Mouse (Mus musculus): Measurements from ENCODE around the gene Hist1h2af. TPM values are rescaled to one million over a fixed set of nuclear protein-coding genes. Genes with fewer than 3 reads are reported as not detected.
"Not testable (repeated sequence)": the region's sequence is repeated elsewhere in the genome, so short reads cannot be mapped to it uniquely, and the experiment has no call there.

The Hist1h2af gene
- polyA plus RNA-seq, 1 experiment from 2014 or later, result 5.1 TPM

DNA sequence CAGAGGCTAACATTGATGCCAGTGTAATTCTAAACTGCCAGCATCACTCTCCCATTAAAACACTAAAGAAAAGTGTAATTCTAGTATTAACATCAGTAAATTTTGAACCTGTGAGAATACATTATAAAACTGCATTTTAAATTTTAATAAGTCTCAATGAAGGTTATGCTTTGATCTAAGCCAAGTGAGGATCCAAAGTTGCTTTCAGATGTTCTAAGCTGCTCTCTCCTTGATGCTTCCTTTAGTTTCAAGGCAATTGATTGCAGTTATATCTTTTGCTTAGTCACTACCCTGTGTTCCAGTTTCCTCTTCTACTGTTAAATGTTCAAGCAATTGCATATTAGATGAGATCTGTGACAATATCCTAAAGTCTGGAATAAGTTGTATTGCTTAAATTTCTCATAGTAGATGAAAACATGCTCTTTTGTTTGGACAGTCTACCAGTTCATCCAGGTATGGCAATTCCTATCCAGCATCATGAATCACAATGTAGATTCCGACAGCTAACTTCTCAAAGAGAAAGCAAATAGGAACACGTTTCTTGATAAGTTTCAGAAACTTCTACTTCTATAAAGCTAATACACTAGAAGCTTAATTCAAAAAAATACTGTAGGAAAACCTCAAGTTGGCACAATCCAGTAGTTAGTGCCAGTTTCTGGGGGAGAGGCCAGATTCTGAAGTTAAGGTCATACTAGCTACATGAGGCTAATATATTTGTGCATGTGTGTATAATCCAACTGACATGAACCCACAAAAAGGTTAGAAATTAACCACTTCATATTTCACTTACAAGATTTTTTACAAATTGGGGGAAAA, 38.7 kb downstream of the Hist1h2af start:
- Histone ChIP-seq H3K27ac (replicated peaks; ENCODE audit: low read depth, low read length) (peak overlapping the region; percentile 95), H3K9me3 (ENCODE audit: control insufficient read depth, low read length) (no peaks in the 10 kb centered on the region), H3K27me3 (ENCODE audit: control insufficient read depth, insufficient read depth, low read length) (no peaks in the 10 kb centered on the region), H3K9ac (ENCODE audit: low read length) (peak overlapping the region; percentile 71), H3K36me3 (ENCODE audit: control insufficient read depth, insufficient read depth, low read length) (no peaks in the 10 kb centered on the region), H3K4me3 (ENCODE audit: low read depth, low read length) (peak overlapping the region; percentile 32), H3K4me1 (ENCODE audit: control insufficient read depth, insufficient read depth, low read length) (peaks cover 8% of the 10 kb centered on the region; the same call in 1 of the 2 replicates), H3K4me2 (ENCODE audit: low read depth, severe bottlenecking) (peak overlapping the region; percentile 80)
- ATAC-seq (ENCODE audit: insufficient number of reproducible peaks, low FRiP score, low TSS enrichment, low read depth) (no peak), DNase-seq (ENCODE audit: low spot score) (peak; percentile 31)
- 39% methylated on average over 2 of the region's 2 CpGs for WGBS

DNA sequence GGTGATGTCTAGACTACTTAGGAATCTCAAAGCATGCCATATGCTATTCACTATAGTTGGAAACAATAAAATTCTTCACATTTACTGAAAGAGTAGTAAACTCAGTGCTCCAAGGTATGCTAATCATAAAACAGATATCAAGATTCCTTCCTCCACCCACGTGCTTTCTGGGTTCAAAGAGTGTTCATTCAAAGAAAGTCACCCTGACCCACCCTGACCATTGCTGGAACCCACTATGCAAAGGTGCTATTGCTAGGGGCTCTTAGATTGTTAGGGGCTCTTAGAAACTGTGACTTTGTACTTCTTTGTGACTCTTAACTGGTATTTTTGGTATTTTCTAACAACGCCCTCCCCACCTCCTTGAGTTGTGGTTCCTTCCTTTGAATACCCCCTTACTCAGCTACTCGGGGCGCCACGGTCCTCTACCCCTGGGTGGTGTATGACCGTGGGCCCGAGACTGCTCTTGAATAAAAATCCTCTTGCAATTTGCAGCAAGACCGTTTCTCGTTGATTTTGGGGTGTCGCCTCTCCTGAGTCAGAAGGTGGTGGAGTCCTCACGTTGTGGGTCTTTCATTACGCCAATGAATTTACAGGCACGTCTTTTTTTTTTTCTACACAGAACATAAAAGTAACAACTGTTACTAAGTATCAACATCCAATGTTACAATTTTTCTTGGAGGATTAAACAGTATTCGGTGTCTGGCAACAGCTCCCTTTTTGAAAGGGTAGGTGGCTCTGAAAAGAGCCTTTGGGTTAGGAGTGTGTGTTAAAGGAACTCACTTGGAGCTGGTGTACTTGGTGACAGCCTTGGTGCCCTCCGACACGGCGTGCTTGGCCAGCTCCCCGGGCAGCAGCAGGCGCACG, 39.6 kb downstream of the Hist1h2af start:
- WGBS, result 14% methylated on average over 18 of the region's 20 CpGs
- H3K4me1 ChIP-seq (ENCODE audit: control insufficient read depth, insufficient read depth, low read length); ATAC-seq (ENCODE audit: insufficient number of reproducible peaks, low FRiP score, low TSS enrichment, low read depth); H3K9me3 ChIP-seq (ENCODE audit: control insufficient read depth, low read length); H3K27me3 ChIP-seq (ENCODE audit: control insufficient read depth, insufficient read depth, low read length); H3K36me3 ChIP-seq (ENCODE audit: control insufficient read depth, insufficient read depth, low read length): not testable (repeated sequence)
- Histone ChIP-seq H3K9ac (ENCODE audit: low read length) (peak overlapping the region; percentile 82), H3K27ac (replicated peaks; ENCODE audit: low read depth, low read length) (peak overlapping the region; percentile 95), H3K4me3 (ENCODE audit: low read depth, low read length) (peak overlapping the region; percentile 37), H3K4me2 (ENCODE audit: low read depth, severe bottlenecking) (peak overlapping the region; percentile 80)
- peak; percentile 59 for DNase-seq (ENCODE audit: low spot score)

DNA sequence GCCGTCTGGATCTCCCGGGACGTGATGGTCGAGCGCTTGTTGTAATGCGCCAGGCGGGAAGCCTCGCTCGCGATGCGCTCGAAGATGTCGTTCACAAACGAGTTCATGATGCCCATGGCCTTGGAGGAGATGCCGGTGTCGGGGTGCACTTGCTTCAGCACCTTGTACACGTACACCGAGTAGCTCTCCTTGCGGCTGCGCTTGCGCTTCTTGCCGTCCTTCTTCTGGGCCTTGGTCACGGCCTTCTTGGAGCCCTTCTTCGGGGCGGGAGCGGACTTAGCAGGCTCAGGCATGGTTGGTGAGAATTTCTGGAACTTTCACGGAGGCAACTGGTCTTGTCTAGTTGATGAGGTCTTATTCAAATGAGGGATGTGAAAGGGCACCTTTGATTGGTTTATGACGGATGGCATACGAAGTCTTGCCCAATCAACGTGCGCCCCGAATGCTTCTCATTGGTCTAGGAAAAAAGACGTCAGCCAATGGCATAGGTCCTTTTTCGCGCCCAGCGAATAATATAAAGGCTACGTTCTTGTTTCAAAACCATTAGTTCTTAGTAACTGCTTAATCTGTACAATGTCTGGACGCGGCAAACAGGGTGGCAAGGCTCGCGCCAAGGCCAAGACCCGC, 40.3 kb downstream of the Hist1h2af start, which contains the start of the genes Hist1h2bf and Hist1h2ad:
TSS of gene Hist1h2bf (minus strand) at position 299 of the 627 bp plus-strand sequence.
TSS of gene Hist1h2ad (plus strand) at position 484 of the 627 bp plus-strand sequence.
- peak within 1 kb of the TSS; percentile 80 for H3K4me2 ChIP-seq (ENCODE audit: low read depth, severe bottlenecking)
- not testable (repeated sequence) for H3K4me1 ChIP-seq (ENCODE audit: control insufficient read depth, insufficient read depth, low read length); H3K27me3 ChIP-seq (ENCODE audit: control insufficient read depth, insufficient read depth, low read length); H3K36me3 ChIP-seq (ENCODE audit: control insufficient read depth, insufficient read depth, low read length); H3K9me3 ChIP-seq (ENCODE audit: control insufficient read depth, low read length)
- WGBS, result under 1% methylated on average over 35 of the region's 42 CpGs
- peak within 1 kb of the TSS; percentile 95 for H3K27ac ChIP-seq (replicated peaks; ENCODE audit: low read depth, low read length)
- H3K4me3 ChIP-seq (ENCODE audit: low read depth, low read length), result peak within 1 kb of the TSS; percentile 37
- peak; percentile 90 for ATAC-seq (ENCODE audit: insufficient number of reproducible peaks, low FRiP score, low TSS enrichment, low read depth)
- DNase-seq (ENCODE audit: low spot score), result peak; percentile 91
- H3K9ac ChIP-seq (ENCODE audit: low read length), result peak within 1 kb of the TSS; percentile 82

DNA sequence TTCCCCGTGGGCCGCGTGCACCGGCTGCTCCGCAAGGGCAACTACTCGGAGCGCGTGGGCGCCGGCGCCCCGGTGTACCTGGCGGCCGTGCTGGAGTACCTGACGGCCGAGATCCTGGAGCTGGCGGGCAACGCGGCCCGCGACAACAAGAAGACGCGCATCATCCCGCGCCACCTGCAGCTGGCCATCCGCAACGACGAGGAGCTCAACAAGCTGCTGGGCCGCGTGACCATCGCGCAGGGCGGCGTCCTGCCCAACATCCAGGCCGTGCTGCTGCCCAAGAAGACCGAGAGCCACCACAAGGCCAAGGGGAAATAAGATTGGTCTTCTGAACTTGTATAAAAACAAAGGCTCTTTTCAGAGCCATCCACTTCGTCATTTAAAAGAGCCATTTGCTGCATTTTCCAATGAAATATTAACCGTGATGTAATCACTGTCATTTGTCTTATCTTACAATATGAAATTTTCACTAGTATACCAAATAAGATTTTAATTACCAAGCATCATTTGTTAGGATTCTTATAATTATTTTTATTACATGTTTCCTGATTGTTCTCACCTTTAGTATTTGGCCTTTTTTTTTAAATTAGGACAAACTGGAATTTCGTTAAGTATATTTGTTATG, 41.0 kb downstream of the Hist1h2af start:
- not testable (repeated sequence) for H3K9me3 ChIP-seq (ENCODE audit: control insufficient read depth, low read length); H3K4me1 ChIP-seq (ENCODE audit: control insufficient read depth, insufficient read depth, low read length); H3K36me3 ChIP-seq (ENCODE audit: control insufficient read depth, insufficient read depth, low read length); ATAC-seq (ENCODE audit: insufficient number of reproducible peaks, low FRiP score, low TSS enrichment, low read depth); H3K27me3 ChIP-seq (ENCODE audit: control insufficient read depth, insufficient read depth, low read length)
- Histone ChIP-seq H3K4me3 (ENCODE audit: low read depth, low read length) (peak overlapping the region; percentile 28), H3K27ac (replicated peaks; ENCODE audit: low read depth, low read length) (peak overlapping the region; percentile 95), H3K9ac (ENCODE audit: low read length) (peak overlapping the region; percentile 60; the same call in 1 of the 2 replicates), H3K4me2 (ENCODE audit: low read depth, severe bottlenecking) (peak overlapping the region; percentile 43; the same call in 1 of the 2 replicates)
- peak; percentile 30 for DNase-seq (ENCODE audit: low spot score)
- WGBS, result under 1% methylated on average over 6 of the region's 39 CpGs

DNA sequence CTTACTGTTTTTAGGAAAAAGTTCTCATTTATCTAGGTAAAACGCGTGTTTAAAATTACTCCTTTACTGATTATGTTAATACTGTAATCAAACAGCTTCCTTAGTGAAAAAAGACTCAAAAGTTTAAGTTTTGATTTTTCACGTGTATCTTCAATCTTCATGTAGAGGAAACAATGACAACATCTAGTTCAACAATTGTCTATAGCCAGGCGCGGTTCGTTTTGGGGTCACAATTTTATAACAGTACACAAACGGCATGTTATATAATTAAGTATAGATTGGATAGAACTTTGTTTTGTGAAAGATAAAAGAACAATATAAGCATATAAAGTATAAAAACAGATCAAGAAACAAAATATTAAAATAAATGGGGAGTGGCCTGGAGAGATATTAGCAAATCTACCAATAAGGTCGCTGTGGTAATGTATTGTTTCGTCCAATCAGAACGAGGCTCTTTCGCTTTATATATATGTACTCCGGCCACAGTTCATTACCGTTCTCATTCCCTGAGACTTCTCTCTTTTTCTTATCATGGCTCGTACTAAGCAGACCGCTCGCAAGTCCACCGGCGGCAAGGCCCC, 41.7 kb downstream of the Hist1h2af start, which contains the start of gene Hist1h3d:
TSS of gene Hist1h3d (plus strand) at position 493 of the 581 bp plus-strand sequence.
- ATAC-seq (ENCODE audit: insufficient number of reproducible peaks, low FRiP score, low TSS enrichment, low read depth), result peak; percentile 68
- H3K36me3 ChIP-seq (ENCODE audit: control insufficient read depth, insufficient read depth, low read length), result no peaks in the 10 kb centered on the region

DNA sequence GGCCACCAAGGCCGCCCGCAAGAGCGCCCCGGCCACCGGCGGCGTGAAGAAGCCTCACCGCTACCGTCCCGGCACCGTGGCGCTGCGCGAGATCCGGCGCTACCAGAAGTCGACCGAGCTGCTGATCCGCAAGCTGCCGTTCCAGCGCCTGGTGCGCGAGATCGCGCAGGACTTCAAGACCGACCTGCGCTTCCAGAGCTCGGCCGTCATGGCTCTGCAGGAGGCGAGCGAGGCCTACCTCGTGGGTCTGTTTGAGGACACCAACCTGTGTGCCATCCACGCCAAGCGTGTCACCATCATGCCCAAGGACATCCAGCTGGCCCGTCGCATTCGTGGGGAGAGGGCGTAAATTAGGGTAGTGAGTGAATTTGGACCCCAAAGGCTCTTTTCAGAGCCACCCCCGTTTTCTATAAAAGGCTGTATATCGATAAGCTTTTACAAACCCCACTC, 42.2 kb downstream of the Hist1h2af start:
- 2% methylated on average over 8 of the region's 40 CpGs for WGBS
- not testable (repeated sequence) for ATAC-seq (ENCODE audit: insufficient number of reproducible peaks, low FRiP score, low TSS enrichment, low read depth)

More for the DNA sequence above, 41.7 kb downstream of the Hist1h2af start, which contains the start of gene Hist1h3d:
- WGBS, result under 1% methylated on average over 18 of the region's 18 CpGs
- peak within 1 kb of the TSS; percentile 85 for H3K9ac ChIP-seq (ENCODE audit: low read length)
- H3K4me3 ChIP-seq (ENCODE audit: low read depth, low read length), result peak within 1 kb of the TSS; percentile 45
- H3K27ac ChIP-seq (replicated peaks; ENCODE audit: low read depth, low read length), result peak within 1 kb of the TSS; percentile 94
- H3K4me1 ChIP-seq (ENCODE audit: control insufficient read depth, insufficient read depth, low read length), result peaks cover 5% of the 10 kb centered on the region; the same call in 1 of the 2 replicates
- H3K9me3 ChIP-seq (ENCODE audit: control insufficient read depth, low read length), result no peaks in the 10 kb centered on the region
- H3K4me2 ChIP-seq (ENCODE audit: low read depth, severe bottlenecking), result peak within 1 kb of the TSS; percentile 69
- no peaks in the 10 kb centered on the region for H3K27me3 ChIP-seq (ENCODE audit: control insufficient read depth, insufficient read depth, low read length)
- peak; percentile 75 for DNase-seq (ENCODE audit: low spot score)

DNA sequence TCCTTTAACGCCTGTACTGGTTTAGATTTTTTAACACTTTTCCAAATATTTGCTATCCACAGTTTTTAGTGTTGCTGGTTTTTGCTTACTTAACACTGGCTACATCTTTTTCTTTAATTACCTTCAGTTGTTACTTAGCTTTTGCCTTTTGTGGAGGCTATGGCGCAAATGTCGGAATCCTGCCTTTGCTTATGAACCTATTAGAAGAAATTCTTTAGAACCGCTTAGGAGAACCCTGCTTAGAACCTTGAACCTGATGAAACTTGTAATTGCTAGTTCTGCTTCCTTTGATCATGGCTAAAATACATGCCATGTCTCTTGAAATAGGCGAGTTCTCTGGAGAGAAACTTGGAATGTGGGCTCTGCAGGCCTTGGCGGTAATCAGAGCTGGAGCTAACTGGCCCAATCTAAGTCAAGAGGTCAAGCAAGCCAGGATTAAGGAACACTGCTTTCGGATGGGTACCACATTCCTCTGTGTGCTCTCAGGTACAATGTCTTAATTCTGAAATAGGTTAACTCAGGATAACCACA, 42.7 kb downstream of the Hist1h2af start:
- H3K27me3 ChIP-seq (ENCODE audit: control insufficient read depth, insufficient read depth, low read length), result no peaks in the 10 kb centered on the region
- 4% methylated on average over 7 of the region's 7 CpGs for WGBS

More for the DNA sequence above, 42.2 kb downstream of the Hist1h2af start:
- Histone ChIP-seq H3K4me2 (ENCODE audit: low read depth, severe bottlenecking) (peak overlapping the region; percentile 69), H3K27ac (replicated peaks; ENCODE audit: low read depth, low read length) (peak overlapping the region; percentile 94), H3K4me3 (ENCODE audit: low read depth, low read length) (peak overlapping the region; percentile 45), H3K9ac (ENCODE audit: low read length) (peak overlapping the region; percentile 85)
- H3K27me3 ChIP-seq (ENCODE audit: control insufficient read depth, insufficient read depth, low read length); H3K9me3 ChIP-seq (ENCODE audit: control insufficient read depth, low read length); H3K36me3 ChIP-seq (ENCODE audit: control insufficient read depth, insufficient read depth, low read length); H3K4me1 ChIP-seq (ENCODE audit: control insufficient read depth, insufficient read depth, low read length): not testable (repeated sequence)
- DNase-seq (ENCODE audit: low spot score), result peak; percentile 65

More for the DNA sequence above, 42.7 kb downstream of the Hist1h2af start:
- Histone ChIP-seq H3K9me3 (ENCODE audit: control insufficient read depth, low read length) (no peaks in the 10 kb centered on the region), H3K9ac (ENCODE audit: low read length) (peak overlapping the region; percentile 85), H3K4me3 (ENCODE audit: low read depth, low read length) (peak overlapping the region; percentile 45), H3K4me1 (ENCODE audit: control insufficient read depth, insufficient read depth, low read length) (peaks cover 7% of the 10 kb centered on the region; the same call in 1 of the 2 replicates), H3K4me2 (ENCODE audit: low read depth, severe bottlenecking) (peak overlapping the region; percentile 69), H3K27ac (replicated peaks; ENCODE audit: low read depth, low read length) (peak overlapping the region; percentile 94), H3K36me3 (ENCODE audit: control insufficient read depth, insufficient read depth, low read length) (no peaks in the 10 kb centered on the region)
- DNase-seq (ENCODE audit: low spot score), result peak; percentile 76
- ATAC-seq (ENCODE audit: insufficient number of reproducible peaks, low FRiP score, low TSS enrichment, low read depth), result no peak
